Mouse (Mus musculus) MEL (cell line): ENCODE results near the gene Trmt1. TPM values are rescaled to one million over a fixed set of nuclear protein-coding genes. Genes with fewer than 3 reads are reported as not detected.

Experiments
- DNase-seq: peaks from one replicate; pipeline ENCODE4 v3.0.0; 2011; ENCODE audit warnings: low read depth, low spot score
- H3K27ac ChIP-seq: 2 replicates; pipeline ENCODE4 v1.5.1; 2012; ENCODE audit warnings: low read depth, mild to moderate bottlenecking, control low read depth, low read length, moderate library complexity; ENCODE audit not compliant: control insufficient read depth
- H3K27me3 ChIP-seq, 2 experiments: fragments of 150-350 bp in 1 of 2; sonication (generic) in 1 of 2; 2 replicates each; pipeline ENCODE4 v1.6.1; 2012; ENCODE audit warnings: low read length in 2 of 2, mild to moderate bottlenecking in 2 of 2, improper control_type of control experiment in 1 of 2, moderate library complexity in 1 of 2; ENCODE audit not compliant: insufficient read depth in 2 of 2, control insufficient read depth in 1 of 2
- H3K36me3 ChIP-seq, 2 experiments: 2 replicates each; pipeline ENCODE4 v1.6.1; 2012 to 2014; ENCODE audit warnings: low read length in 2 of 2, improper control_type of control experiment in 1 of 2, inconsistent platforms in 1 of 2, mild to moderate bottlenecking in 1 of 2; ENCODE audit not compliant: insufficient read depth in 2 of 2, control insufficient read depth in 1 of 2
- H3K4me1 ChIP-seq, 2 experiments: fragments of 150-350 bp in 1 of 2; sonication (generic) in 1 of 2; 2 replicates each; pipeline ENCODE4 v1.6.1; 2012; ENCODE audit warnings: low read length in 2 of 2, improper control_type of control experiment in 1 of 2, mild to moderate bottlenecking in 1 of 2; ENCODE audit not compliant: insufficient read depth in 2 of 2, control insufficient read depth in 1 of 2
- H3K4me3 ChIP-seq, 2 experiments: fragments of 150-350 bp in 1 of 2; sonication (generic) in 1 of 2; 2 replicates each; pipeline ENCODE4 v1.5.1; 2012; ENCODE audit warnings: low read depth in 2 of 2, low read length in 2 of 2, mild to moderate bottlenecking in 2 of 2, moderate library complexity in 2 of 2, control low read depth in 1 of 2, improper control_type of control experiment in 1 of 2; ENCODE audit not compliant: control insufficient read depth in 1 of 2, insufficient read depth in 1 of 2
- H3K79me2 ChIP-seq: 2 replicates; pipeline ENCODE4 v1.6.1; 2012; ENCODE audit warnings: mild to moderate bottlenecking, low read length, moderate library complexity; ENCODE audit not compliant: control insufficient read depth, poor library complexity, insufficient read depth
- H3K9ac ChIP-seq: 2 replicates; pipeline ENCODE4 v1.6.1; 2012; ENCODE audit warnings: low read depth, mild to moderate bottlenecking, control low read depth, low read length, moderate library complexity; ENCODE audit not compliant: control insufficient read depth, poor library complexity, severe bottlenecking
- H3K9me3 ChIP-seq: fragments of 150-350 bp; sonication (generic); replicated peaks from 2 replicates; pipeline ENCODE4 v1.6.1; 2012; ENCODE audit warnings: mild to moderate bottlenecking, low read length, improper control_type of control experiment, moderate library complexity; ENCODE audit not compliant: insufficient read depth
- CTCF ChIP-seq, 3 experiments: IDR thresholded peaks in 2 of 3; conservative IDR thresholded peaks in 1 of 3; 2 replicates each; pipeline ENCODE4 v1.5.1; 2011 to 2012; ENCODE audit warnings: low read length in 3 of 3, low read depth in 2 of 3, mild to moderate bottlenecking in 2 of 3, improper control_type of control experiment in 1 of 3, inconsistent platforms in 1 of 3, mixed read lengths in 1 of 3, moderate library complexity in 1 of 3; ENCODE audit not compliant: control insufficient read depth in 1 of 3, insufficient read depth in 1 of 3, poor library complexity in 1 of 3, severe bottlenecking in 1 of 3
- E2F4 ChIP-seq: IDR thresholded peaks from 2 replicates; pipeline ENCODE4 v1.6.1; 2011; ENCODE audit warnings: low read depth, low read length, improper control_type of control experiment, borderline replicate concordance
- EP300 ChIP-seq, 2 experiments: IDR thresholded peaks; 2 replicates each; pipeline ENCODE4 v1.6.1; 2011; ENCODE audit warnings: improper control_type of control experiment in 2 of 2, low read length in 2 of 2, low read depth in 1 of 2, mild to moderate bottlenecking in 1 of 2
- GATA1 ChIP-seq: IDR thresholded peaks from 2 replicates; pipeline ENCODE4 v1.6.1; 2011; ENCODE audit warnings: low read depth, low read length, improper control_type of control experiment
- HCFC1 ChIP-seq: IDR thresholded peaks from 2 replicates; pipeline ENCODE4 v1.6.1; 2012; ENCODE audit warnings: low read depth, mild to moderate bottlenecking, inconsistent platforms, low read length, improper control_type of control experiment, moderate library complexity
- JUND ChIP-seq: IDR thresholded peaks from 2 replicates; pipeline ENCODE4 v1.6.1; 2011; ENCODE audit warnings: low read depth, mild to moderate bottlenecking, improper control_type of control experiment, low read length
- KAT2A ChIP-seq: conservative IDR thresholded peaks from 2 replicates; pipeline ENCODE4 v1.6.1; 2012; ENCODE audit warnings: low read depth, low read length, improper control_type of control experiment, inconsistent platforms
- MXI1 ChIP-seq: IDR thresholded peaks from 2 replicates; pipeline ENCODE4 v1.6.1; 2011; ENCODE audit warnings: mild to moderate bottlenecking, low read depth, low read length, improper control_type of control experiment
- MYB ChIP-seq: IDR thresholded peaks from 2 replicates; pipeline ENCODE4 v1.6.1; 2011; ENCODE audit warnings: mild to moderate bottlenecking, low read depth, low read length, improper control_type of control experiment
- TBP ChIP-seq: IDR thresholded peaks from 2 replicates; pipeline ENCODE4 v1.8.0; 2011; ENCODE audit warnings: low read depth, low read length, improper control_type of control experiment
- USF2 ChIP-seq, 2 experiments: IDR thresholded peaks; 2 replicates each; pipeline ENCODE4 v1.6.1; 2011 to 2012; ENCODE audit warnings: improper control_type of control experiment in 2 of 2, low read length in 2 of 2, borderline replicate concordance in 1 of 2, inconsistent platforms in 1 of 2, low read depth in 1 of 2, mild to moderate bottlenecking in 1 of 2; ENCODE audit not compliant: insufficient read depth in 1 of 2
- ZC3H11A ChIP-seq: IDR thresholded peaks from 2 replicates; pipeline ENCODE4 v1.6.1; 2012; ENCODE audit warnings: low read depth, mild to moderate bottlenecking, inconsistent platforms, low read length, improper control_type of control experiment
- ZKSCAN1 ChIP-seq: IDR thresholded peaks from 2 replicates; pipeline ENCODE4 v1.6.1; 2012; ENCODE audit warnings: low read depth, mild to moderate bottlenecking, inconsistent platforms, low read length, improper control_type of control experiment, moderate library complexity
- ZMIZ1 ChIP-seq: IDR thresholded peaks from 2 replicates; pipeline ENCODE4 v1.6.1; 2012; ENCODE audit warnings: low read depth, mild to moderate bottlenecking, inconsistent platforms, low read length, improper control_type of control experiment, moderate library complexity
- polyA plus RNA-seq, 2 experiments: library from polyadenylated mRNA; stranded (reverse) in 1 of 2; unstranded in 1 of 2; fragments of >175 nt in 1 of 2; fragments of >200 nt in 1 of 2; gene quantifications; 2 replicates each; pipeline versions ENCODE4 v1.2.1 to v1.2.4; 2012; ENCODE audit warnings: low replicate concordance in 2 of 2, low read depth in 1 of 2; ENCODE audit not compliant: insufficient read length in 2 of 2, insufficient read depth in 1 of 2, missing spikeins in 1 of 2
- total RNA-seq: library from RNA; depleted of rRNA; stranded (reverse); fragments of 300-350 nt; gene quantifications from 2 replicates; pipeline ENCODE4 v1.2.3, GENCODE M21; 2012

Trmt1 gene
- total and polyA plus RNA-seq, 3 experiments: 183 to 221 TPM; not detected in 1

- no peaks in the 10 kb centered on the region for H3K9me3 ChIP-seq
- no peaks in the 10 kb centered on the region for H3K27me3 ChIP-seq
- H3K27ac ChIP-seq: no peak overlapping the region
- no peak overlapping the region for H3K9ac ChIP-seq
- peaks cover 36 to 72% of the 10 kb centered on the region in 2 experiments for H3K4me1 ChIP-seq
- H3K4me3 ChIP-seq: no peak overlapping the region
- H3K79me2 ChIP-seq: peaks cover 14% of the 10 kb centered on the region
- peaks cover 0 to 50% of the 10 kb centered on the region in 2 experiments; a peak in 2 of 4 replicates for H3K36me3 ChIP-seq
- TF ChIP-seq ZMIZ1: no peak
- TF ChIP-seq E2F4: no peak
- no peak for TF ChIP-seq MYB
- no peak for TF ChIP-seq ZKSCAN1
- no peak for TF ChIP-seq USF2 (IDR thresholded peaks at IDR 0.05; ENCODE audit: borderline replicate concordance in 1 of 2, insufficient read depth in 1 of 2, low read depth in 1 of 2, low read length in 2 of 2)
- TF ChIP-seq GATA1: no peak
- TF ChIP-seq KAT2A: no peak
- TF ChIP-seq CTCF (IDR thresholded peaks at IDR 0.05 in 2 of 3, conservative IDR thresholded peaks at IDR 0.05 in 1 of 3; ENCODE audit: control insufficient read depth in 1 of 3, insufficient read depth in 1 of 3, low read depth in 2 of 3, low read length in 3 of 3, poor library complexity in 1 of 3, severe bottlenecking in 1 of 3): no peak
- no peak for TF ChIP-seq HCFC1
- no peak for TF ChIP-seq TBP
- no peak for TF ChIP-seq JUND
- TF ChIP-seq MXI1: no peak
- TF ChIP-seq EP300 (IDR thresholded peaks at IDR 0.05; ENCODE audit: low read depth in 1 of 2, low read length in 2 of 2): no peak
- DNase-seq: no peak
Observed at GRCm38 (mm10) chr8:84728474-84728873, 42.4 kb downstream of the Trmt1 start.

DNA sequence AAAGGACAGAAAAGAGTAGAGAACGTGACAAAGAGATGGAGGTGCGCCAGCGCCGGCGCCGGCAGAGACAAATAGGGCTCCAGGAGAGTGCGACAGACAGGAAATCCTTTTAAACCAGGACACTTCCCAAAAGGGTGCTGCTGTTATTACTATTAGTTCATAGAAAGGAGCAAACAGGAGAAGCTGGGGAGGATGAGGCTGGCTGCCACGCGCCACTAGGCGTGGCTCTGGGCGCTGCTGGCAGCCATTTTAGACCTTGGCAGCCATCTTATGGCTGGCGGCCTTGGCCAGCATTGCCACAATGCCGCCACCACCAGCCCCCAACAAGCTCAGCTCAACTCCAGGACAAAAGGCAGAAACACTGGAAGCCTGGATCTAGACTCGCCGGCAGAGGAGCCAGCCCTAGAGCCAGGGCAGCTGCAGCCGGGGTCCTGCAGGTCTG is 43.8 kb downstream of the Trmt1 start:
- no peaks in the 10 kb centered on the region for H3K9me3 ChIP-seq
- TF ChIP-seq HCFC1 (no peak), ZC3H11A (peak; percentile 51; the same call in 1 of the 2 replicates)
- TF ChIP-seq, all 39 proteins: peak for 1
- Histone ChIP-seq H3K79me2 (peaks cover 3% of the 10 kb centered on the region; the same call in 1 of the 2 replicates), H3K4me3 (no peak overlapping the region), H3K4me1 (peaks cover 29 to 58% of the 10 kb centered on the region in 2 experiments), H3K27me3 (no peaks in the 10 kb centered on the region), H3K9ac (peak overlapping the region; percentile 31; the same call in 1 of the 2 replicates), H3K27ac (peak overlapping the region; percentile 62), H3K36me3 (peaks cover 0 to 41% of the 10 kb centered on the region in 2 experiments; a peak in 2 of 4 replicates)
- peak; percentile 43 for DNase-seq
